Mouse (Mus musculus): ENCODE measurements around the gene Plb1. TPM values are rescaled to one million over a fixed set of nuclear protein-coding genes. Genes with fewer than 3 reads are reported as not detected.
A peak's percentile ranks its signal among the peaks of the same experiment; 100 is the strongest.

Plb1 gene
- polyA plus RNA-seq, 1 experiment from 2014 or later: 16.6 TPM

GRCm38 (mm10) chr5:32239337-32239736 is 6.8 kb downstream of the Plb1 start:
- 66% methylated on average over 2 of the region's 2 CpGs for WGBS

GRCm38 (mm10) chr5:32240741-32241140 is 8.2 kb downstream of the Plb1 start:
- Histone ChIP-seq H3K9me3 (ENCODE audit: low read length) (no peaks in the 10 kb centered on the region), H3K9ac (replicated peaks; ENCODE audit: low read depth) (no peak overlapping the region), H3K4me2 (replicated peaks; ENCODE audit: low read depth, low read length) (no peak overlapping the region), H3K4me3 (ENCODE audit: low read depth, low read length) (no peak overlapping the region), H3K36me3 (ENCODE audit: insufficient read depth, low read length) (no peaks in the 10 kb centered on the region), H3K27ac (ENCODE audit: low read length) (no peak overlapping the region), H3K4me1 (ENCODE audit: insufficient read depth, low read depth, low read length) (no peaks in the 10 kb centered on the region), H3K27me3 (replicated peaks; ENCODE audit: insufficient read depth, low read length) (no peaks in the 10 kb centered on the region)
- no peak for TF ChIP-seq EP300 (IDR thresholded peaks at IDR 0.05)
- TF ChIP-seq CTCF (IDR thresholded peaks at IDR 0.05): no peak
- 32% methylated on average over 2 of the region's 2 CpGs for WGBS
- ATAC-seq (no peak), DNase-seq (ENCODE audit: low spot score) (no peak)

More at GRCm38 (mm10) chr5:32239337-32239736, 6.8 kb downstream of the Plb1 start:
- no peak overlapping the region for H3K4me3 ChIP-seq (ENCODE audit: low read depth, low read length)
- DNase-seq (ENCODE audit: low spot score): no peak
- no peak overlapping the region for H3K4me2 ChIP-seq (replicated peaks; ENCODE audit: low read depth, low read length)
- H3K9me3 ChIP-seq (ENCODE audit: low read length): no peaks in the 10 kb centered on the region
- H3K27me3 ChIP-seq (replicated peaks; ENCODE audit: insufficient read depth, low read length): no peaks in the 10 kb centered on the region
- H3K9ac ChIP-seq (replicated peaks; ENCODE audit: low read depth): no peak overlapping the region
- ATAC-seq: no peak
- no peak for TF ChIP-seq EP300 (IDR thresholded peaks at IDR 0.05)
- TF ChIP-seq CTCF (IDR thresholded peaks at IDR 0.05): no peak
- no peaks in the 10 kb centered on the region for H3K36me3 ChIP-seq (ENCODE audit: insufficient read depth, low read length)
- no peak overlapping the region for H3K27ac ChIP-seq (ENCODE audit: low read length)
- H3K4me1 ChIP-seq (ENCODE audit: insufficient read depth, low read depth, low read length): no peaks in the 10 kb centered on the region

GRCm38 (mm10) chr5:32243286-32243885 is 10.9 kb downstream of the Plb1 start:
- Histone ChIP-seq H3K4me2 (replicated peaks; ENCODE audit: low read depth, low read length) (no peak overlapping the region), H3K27ac (ENCODE audit: low read length) (no peak overlapping the region), H3K36me3 (ENCODE audit: insufficient read depth, low read length) (no peaks in the 10 kb centered on the region), H3K4me3 (ENCODE audit: low read depth, low read length) (no peak overlapping the region), H3K4me1 (ENCODE audit: insufficient read depth, low read depth, low read length) (no peaks in the 10 kb centered on the region), H3K27me3 (replicated peaks; ENCODE audit: insufficient read depth, low read length) (no peaks in the 10 kb centered on the region), H3K9me3 (ENCODE audit: low read length) (no peaks in the 10 kb centered on the region), H3K9ac (replicated peaks; ENCODE audit: low read depth) (no peak overlapping the region)
- TF ChIP-seq CTCF (IDR thresholded peaks at IDR 0.05): no peak
- TF ChIP-seq EP300 (IDR thresholded peaks at IDR 0.05): no peak
- WGBS: 83% methylated on average over 7 of the region's 7 CpGs
- ATAC-seq (no peak), DNase-seq (ENCODE audit: low spot score) (no peak)

GRCm38 (mm10) chr5:32245385-32245784 is 12.9 kb downstream of the Plb1 start:
- TF ChIP-seq CTCF (IDR thresholded peaks at IDR 0.05): no peak
- TF ChIP-seq EP300 (IDR thresholded peaks at IDR 0.05): no peak
- H3K4me3 ChIP-seq (ENCODE audit: low read depth, low read length): no peak overlapping the region
- no peaks in the 10 kb centered on the region for H3K27me3 ChIP-seq (replicated peaks; ENCODE audit: insufficient read depth, low read length)
- H3K4me1 ChIP-seq (ENCODE audit: insufficient read depth, low read depth, low read length): no peaks in the 10 kb centered on the region
- H3K36me3 ChIP-seq (ENCODE audit: insufficient read depth, low read length): no peaks in the 10 kb centered on the region
- WGBS: 71% methylated on average over 3 of the region's 3 CpGs
- DNase-seq (ENCODE audit: low spot score) (no peak), ATAC-seq (no peak)
- H3K27ac ChIP-seq (ENCODE audit: low read length): no peak overlapping the region
- H3K9me3 ChIP-seq (ENCODE audit: low read length): no peaks in the 10 kb centered on the region
- H3K9ac ChIP-seq (replicated peaks; ENCODE audit: low read depth): no peak overlapping the region
- no peak overlapping the region for H3K4me2 ChIP-seq (replicated peaks; ENCODE audit: low read depth, low read length)

DNA sequence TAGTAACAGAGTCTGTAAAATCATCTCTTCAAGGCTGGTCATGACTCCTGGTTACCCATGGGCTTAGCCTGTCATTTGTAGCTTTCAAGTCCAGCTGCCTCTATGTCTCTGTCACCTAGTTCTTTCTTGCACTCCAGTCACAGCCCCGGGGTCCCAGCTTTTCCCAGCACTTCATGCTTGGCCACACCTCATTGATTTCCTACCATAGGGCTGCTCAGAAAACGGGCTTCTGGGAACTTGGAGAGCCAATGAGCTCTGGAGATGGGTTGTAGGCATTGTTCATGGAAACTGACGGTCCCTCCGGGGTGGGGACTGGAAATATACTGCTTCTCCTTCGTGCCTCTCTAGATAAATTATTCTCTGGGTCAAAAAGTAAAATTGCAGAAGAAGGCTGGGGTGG is 28.2 kb downstream of the Plb1 start:
- DNase-seq (ENCODE audit: low spot score): peak; percentile 56
- Histone ChIP-seq H3K27ac (ENCODE audit: low read length) (no peak overlapping the region), H3K4me3 (ENCODE audit: low read depth, low read length) (no peak overlapping the region), H3K4me2 (replicated peaks; ENCODE audit: low read depth, low read length) (no peak overlapping the region), H3K27me3 (replicated peaks; ENCODE audit: insufficient read depth, low read length) (no peaks in the 10 kb centered on the region), H3K9ac (replicated peaks; ENCODE audit: low read depth) (no peak overlapping the region), H3K36me3 (ENCODE audit: insufficient read depth, low read length) (no peaks in the 10 kb centered on the region), H3K4me1 (ENCODE audit: insufficient read depth, low read depth, low read length) (no peaks in the 10 kb centered on the region), H3K9me3 (ENCODE audit: low read length) (no peaks in the 10 kb centered on the region)
- WGBS: 53% methylated on average over 5 of the region's 5 CpGs
- peak; percentile 65 for ATAC-seq
- TF ChIP-seq CTCF (IDR thresholded peaks at IDR 0.05) (no peak), EP300 (IDR thresholded peaks at IDR 0.05) (no peak)

GRCm38 (mm10) chr5:32261251-32261650 is 28.7 kb downstream of the Plb1 start:
- TF ChIP-seq EP300 (IDR thresholded peaks at IDR 0.05) (no peak), CTCF (IDR thresholded peaks at IDR 0.05) (no peak)
- H3K4me1 ChIP-seq (ENCODE audit: insufficient read depth, low read depth, low read length): no peaks in the 10 kb centered on the region

DNA sequence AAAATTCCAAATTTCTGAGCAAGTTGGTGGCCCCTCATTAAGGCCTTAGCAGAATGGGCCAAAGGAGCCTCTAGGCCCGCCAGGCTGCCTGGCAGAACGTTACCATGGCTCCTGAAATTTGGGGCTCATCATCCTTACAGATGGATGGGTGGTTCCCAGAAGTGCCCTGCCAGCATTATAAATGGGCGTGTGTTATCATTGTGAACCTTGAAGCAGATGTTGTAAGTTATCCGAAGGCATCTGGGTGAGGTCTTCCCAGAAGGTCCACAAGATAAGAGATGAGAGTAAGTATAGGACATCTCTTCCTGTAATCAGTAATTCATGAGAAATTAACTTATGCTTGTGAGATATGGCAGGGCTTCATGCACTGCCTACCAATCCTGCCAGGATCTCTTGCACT is 30.0 kb downstream of the Plb1 start:
- Histone ChIP-seq H3K9ac (replicated peaks; ENCODE audit: low read depth) (no peak overlapping the region), H3K36me3 (ENCODE audit: insufficient read depth, low read length) (no peaks in the 10 kb centered on the region), H3K4me2 (replicated peaks; ENCODE audit: low read depth, low read length) (no peak overlapping the region), H3K9me3 (ENCODE audit: low read length) (no peaks in the 10 kb centered on the region), H3K4me3 (ENCODE audit: low read depth, low read length) (no peak overlapping the region), H3K27me3 (replicated peaks; ENCODE audit: insufficient read depth, low read length) (no peaks in the 10 kb centered on the region), H3K4me1 (ENCODE audit: insufficient read depth, low read depth, low read length) (no peaks in the 10 kb centered on the region), H3K27ac (ENCODE audit: low read length) (no peak overlapping the region)
- TF ChIP-seq EP300 (IDR thresholded peaks at IDR 0.05) (no peak), CTCF (IDR thresholded peaks at IDR 0.05) (no peak)
- no peak for DNase-seq (ENCODE audit: low spot score)
- 74% methylated on average over 4 of the region's 4 CpGs for WGBS
- ATAC-seq: no peak

More at GRCm38 (mm10) chr5:32261251-32261650, 28.7 kb downstream of the Plb1 start:
- Histone ChIP-seq H3K27me3 (replicated peaks; ENCODE audit: insufficient read depth, low read length) (no peaks in the 10 kb centered on the region), H3K36me3 (ENCODE audit: insufficient read depth, low read length) (no peaks in the 10 kb centered on the region), H3K4me3 (ENCODE audit: low read depth, low read length) (no peak overlapping the region), H3K27ac (ENCODE audit: low read length) (no peak overlapping the region), H3K4me2 (replicated peaks; ENCODE audit: low read depth, low read length) (no peak overlapping the region), H3K9me3 (ENCODE audit: low read length) (no peaks in the 10 kb centered on the region), H3K9ac (replicated peaks; ENCODE audit: low read depth) (no peak overlapping the region)
- no peak for DNase-seq (ENCODE audit: low spot score)
- 68% methylated on average over 3 of the region's 3 CpGs for WGBS
- ATAC-seq: no peak
